Mouse (Mus musculus) midbrain, embryonic 13.5 days (tissue): ENCODE data around the gene Kcnh2. TPM values are rescaled to one million over a fixed set of nuclear protein-coding genes. Genes with fewer than 3 reads are reported as not detected.

Source experiments
- ATAC-seq: fragments of 200-750 bp; cut with Nextera tagmentation; 2 replicates; pipeline ENCODE4 v1.8.0; 2017; ENCODE audit warnings: mild to moderate bottlenecking, moderate TSS enrichment, moderate library complexity
- H3K27ac ChIP-seq: fragments of 300-500 bp; sonication (generic); 2 replicates; pipeline ENCODE4 v1.5.1; 2015; ENCODE audit warnings: inconsistent platforms, mild to moderate bottlenecking, moderate library complexity
- H3K27me3 ChIP-seq: fragments of 300-500 bp; sonication (generic); 2 replicates; pipeline ENCODE4 v1.6.1; 2015; ENCODE audit warnings: mild to moderate bottlenecking, inconsistent platforms
- H3K36me3 ChIP-seq: fragments of 300-500 bp; sonication (generic); 2 replicates; pipeline ENCODE4 v1.6.1; 2015; ENCODE audit warnings: mild to moderate bottlenecking, inconsistent platforms
- H3K4me1 ChIP-seq: fragments of 300-500 bp; sonication (generic); replicated peaks from 2 replicates; pipeline ENCODE4 v1.6.1; 2015; ENCODE audit warnings: inconsistent platforms
- H3K4me2 ChIP-seq: fragments of 300-500 bp; sonication (generic); replicated peaks from 2 replicates; pipeline ENCODE4 v1.6.1; 2015; ENCODE audit warnings: moderate library complexity, mild to moderate bottlenecking, inconsistent platforms
- H3K4me3 ChIP-seq: fragments of 300-500 bp; sonication (generic); replicated peaks from 2 replicates; pipeline ENCODE4 v1.5.1; 2015; ENCODE audit warnings: mild to moderate bottlenecking, inconsistent platforms
- H3K9ac ChIP-seq: fragments of 300-500 bp; sonication (generic); replicated peaks from 2 replicates; pipeline ENCODE4 v1.6.1; 2015; ENCODE audit warnings: mild to moderate bottlenecking, inconsistent platforms
- H3K9me3 ChIP-seq: fragments of 300-500 bp; sonication (generic); 2 replicates; pipeline ENCODE4 v1.6.1; 2016; ENCODE audit warnings: mild to moderate bottlenecking, inconsistent platforms
- WGBS: fragments of 180-500 bp; shearing (Covaris S2); methylation state at CpG from one replicate; pipeline ENCODE4 v1.1.7; 2015; 5-methylcytosine and 5-hydroxymethylcytosine counted together
- polyA plus RNA-seq: library from polyadenylated mRNA; unstranded; fragments of >200 nt; fragmentation: Nextera tagmentation; extraction: Ambion mirVana; gene quantifications from 2 replicates; pipeline ENCODE4 v1.2.1, GENCODE M21; 2015

Kcnh2 gene
- polyA plus RNA-seq, 1 experiment from 2014 or later = 10.3 TPM

DNA sequence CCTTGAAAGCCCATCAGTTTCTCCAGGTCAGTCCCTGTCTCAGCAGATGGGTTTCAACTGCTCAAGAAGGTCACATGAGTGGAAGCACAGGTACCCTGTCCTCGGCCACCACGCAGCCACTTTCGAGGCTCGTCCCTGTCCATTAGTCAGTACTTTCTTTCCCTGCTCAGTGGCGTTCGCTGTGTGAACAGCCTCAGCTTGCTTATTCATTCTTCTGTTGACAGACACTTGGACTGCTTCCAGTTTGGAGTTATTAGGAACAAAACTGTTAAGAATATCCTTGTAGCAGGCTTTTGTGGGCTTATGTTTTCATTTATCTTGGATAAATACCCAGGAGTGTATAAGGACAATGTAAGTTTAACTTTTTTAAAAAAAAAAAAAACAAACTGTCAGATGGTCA lies 22.8 kb upstream of the Kcnh2 start:
- ATAC-seq = no peak
- Histone ChIP-seq H3K4me2 (no peak overlapping the region), H3K9ac (no peak overlapping the region), H3K9me3 (no peaks in the 10 kb centered on the region), H3K4me1 (peaks cover 7% of the 10 kb centered on the region; the same call in 1 of the 2 replicates), H3K36me3 (no peaks in the 10 kb centered on the region), H3K4me3 (no peak overlapping the region), H3K27ac (no peak overlapping the region), H3K27me3 (peaks cover 4% of the 10 kb centered on the region; the same call in 1 of the 2 replicates)
- WGBS = 56% methylated on average over 6 of the region's 6 CpGs

DNA sequence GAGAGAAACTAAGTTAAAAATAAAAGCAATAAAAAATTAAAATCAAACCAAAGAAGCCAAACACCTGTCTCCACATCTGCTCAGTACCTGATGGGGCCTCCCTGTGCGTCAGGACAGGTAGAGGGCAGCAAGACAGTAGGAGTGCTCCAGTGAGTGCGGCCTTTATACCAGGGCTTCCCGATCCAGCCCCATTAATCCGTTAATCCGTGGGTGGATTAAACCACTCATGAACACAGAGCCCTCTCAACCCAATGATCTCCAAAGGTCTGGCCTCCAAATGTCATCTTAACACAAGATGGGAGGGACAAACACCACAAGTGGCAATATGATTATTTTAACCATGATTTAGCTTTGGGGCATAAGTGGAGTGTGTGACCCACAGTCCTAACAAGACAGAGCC lies 22.4 kb upstream of the Kcnh2 start:
- ATAC-seq = no peak
- Histone ChIP-seq H3K4me3 (no peak overlapping the region), H3K9ac (no peak overlapping the region), H3K9me3 (no peaks in the 10 kb centered on the region), H3K4me2 (no peak overlapping the region), H3K27ac (no peak overlapping the region), H3K4me1 (peaks cover 7% of the 10 kb centered on the region; the same call in 1 of the 2 replicates), H3K36me3 (no peaks in the 10 kb centered on the region), H3K27me3 (peaks cover 4% of the 10 kb centered on the region; the same call in 1 of the 2 replicates)
- 43% methylated on average over 5 of the region's 5 CpGs for WGBS

DNA sequence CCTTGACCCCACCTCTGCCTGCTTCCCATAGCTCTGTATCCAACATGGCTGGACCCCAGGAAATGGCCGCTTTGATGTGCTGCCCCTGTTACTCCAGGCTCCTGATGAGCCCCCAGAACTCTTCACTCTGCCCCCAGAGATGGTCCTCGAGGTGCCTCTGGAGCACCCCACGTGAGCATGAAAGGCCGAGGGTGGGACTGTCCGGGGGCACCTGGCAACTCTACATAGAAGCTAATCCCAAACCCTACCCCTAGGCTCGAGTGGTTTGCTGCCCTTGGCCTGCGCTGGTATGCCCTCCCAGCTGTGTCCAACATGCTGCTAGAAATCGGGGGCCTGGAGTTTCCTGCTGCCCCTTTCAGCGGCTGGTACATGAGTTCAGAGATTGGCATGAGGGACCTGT lies 18.4 kb upstream of the Kcnh2 start:
- WGBS = 82% methylated on average over 9 of the region's 9 CpGs
- Histone ChIP-seq H3K4me1 (peaks cover 7% of the 10 kb centered on the region; the same call in 1 of the 2 replicates), H3K36me3 (no peaks in the 10 kb centered on the region), H3K9ac (no peak overlapping the region), H3K4me3 (no peak overlapping the region), H3K4me2 (no peak overlapping the region), H3K27ac (no peak overlapping the region), H3K27me3 (no peaks in the 10 kb centered on the region), H3K9me3 (no peaks in the 10 kb centered on the region)
- no peak for ATAC-seq

DNA sequence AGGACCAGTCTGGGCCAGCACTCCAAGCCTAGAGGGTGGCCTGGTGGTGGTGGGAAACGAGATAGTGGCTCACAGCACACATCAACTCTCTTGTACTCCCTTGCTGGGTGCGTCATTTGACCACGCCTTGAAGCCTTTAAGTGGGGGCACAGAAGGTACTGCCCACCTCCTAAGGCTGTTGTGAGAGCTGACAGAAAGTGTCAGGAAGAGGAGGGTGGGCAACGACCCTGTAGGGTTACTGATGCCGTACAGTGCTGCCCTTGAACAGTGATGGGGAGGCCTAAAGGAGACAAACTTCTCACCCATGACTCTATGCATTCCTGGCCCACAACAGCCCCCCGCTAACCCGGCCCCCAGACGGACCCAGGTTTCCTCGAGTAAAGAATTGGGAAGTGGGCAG lies 15.0 kb upstream of the Kcnh2 start:
- Histone ChIP-seq H3K9me3 (no peaks in the 10 kb centered on the region), H3K27me3 (no peaks in the 10 kb centered on the region), H3K9ac (no peak overlapping the region), H3K36me3 (no peaks in the 10 kb centered on the region), H3K4me3 (no peak overlapping the region), H3K4me2 (no peak overlapping the region), H3K27ac (no peak overlapping the region), H3K4me1 (0 out of 2 replicates have a peak, but pooled peaks cover 6% of the 10 kb centered on the region)
- ATAC-seq = no peak
- 89% methylated on average over 9 of the region's 9 CpGs for WGBS

DNA sequence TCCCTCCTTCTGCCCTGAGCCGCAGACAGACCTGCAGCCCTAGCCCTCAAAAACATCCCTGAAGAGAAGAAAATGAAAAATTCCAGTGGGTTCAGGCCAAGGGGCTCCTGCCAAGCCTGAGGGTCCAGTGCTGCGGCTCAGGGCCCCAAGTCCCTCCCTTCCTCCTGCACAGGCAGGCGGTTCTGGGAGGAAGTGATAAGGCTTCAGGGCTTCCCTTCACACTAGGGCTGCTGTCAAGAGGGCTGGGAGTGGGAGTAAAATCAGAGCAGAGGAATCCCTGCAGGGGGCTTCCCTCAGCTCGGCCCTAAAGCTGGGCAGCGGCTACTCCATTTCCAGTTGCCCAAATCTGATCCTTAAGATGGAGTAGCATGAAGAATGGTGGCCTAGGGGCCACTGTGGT lies 14.1 kb upstream of the Kcnh2 start:
- H3K9me3 ChIP-seq = no peaks in the 10 kb centered on the region
- H3K36me3 ChIP-seq = no peaks in the 10 kb centered on the region
- H3K27me3 ChIP-seq = no peaks in the 10 kb centered on the region
- H3K4me1 ChIP-seq = 0 out of 2 replicates have a peak, but pooled peaks cover 6% of the 10 kb centered on the region
- H3K4me3 ChIP-seq = no peak overlapping the region
- no peak overlapping the region for H3K9ac ChIP-seq
- ATAC-seq = no peak
- WGBS = 50% methylated on average over 5 of the region's 5 CpGs
- no peak overlapping the region for H3K4me2 ChIP-seq
- H3K27ac ChIP-seq = no peak overlapping the region

DNA sequence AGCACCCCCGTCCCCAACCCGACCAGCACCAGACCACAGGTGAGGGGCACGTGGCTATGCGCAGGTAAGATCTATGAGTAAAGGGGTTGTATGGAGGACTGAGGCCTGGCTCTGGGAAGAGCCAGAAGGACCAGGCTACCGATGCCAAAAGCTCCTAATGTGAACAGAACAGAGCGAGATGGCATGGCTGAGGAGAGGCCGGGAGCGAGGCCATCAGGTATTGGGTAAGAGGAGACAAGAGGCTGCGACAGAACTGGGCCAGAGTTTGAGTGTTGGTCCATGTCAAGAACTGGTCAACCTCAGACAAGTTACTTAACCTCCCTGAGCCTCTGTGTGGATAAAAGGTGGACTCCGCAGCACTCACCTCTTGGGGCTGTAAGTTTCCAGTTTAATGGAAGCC lies 13.6 kb upstream of the Kcnh2 start:
- H3K27me3 ChIP-seq = no peaks in the 10 kb centered on the region
- no peak overlapping the region for H3K9ac ChIP-seq
- H3K4me3 ChIP-seq = no peak overlapping the region
- H3K27ac ChIP-seq = no peak overlapping the region
- no peaks in the 10 kb centered on the region for H3K36me3 ChIP-seq
- 83% methylated on average over 10 of the region's 10 CpGs for WGBS
- 0 out of 2 replicates have a peak, but pooled peaks cover 6% of the 10 kb centered on the region for H3K4me1 ChIP-seq
- no peaks in the 10 kb centered on the region for H3K9me3 ChIP-seq
- no peak for ATAC-seq
- no peak overlapping the region for H3K4me2 ChIP-seq

DNA sequence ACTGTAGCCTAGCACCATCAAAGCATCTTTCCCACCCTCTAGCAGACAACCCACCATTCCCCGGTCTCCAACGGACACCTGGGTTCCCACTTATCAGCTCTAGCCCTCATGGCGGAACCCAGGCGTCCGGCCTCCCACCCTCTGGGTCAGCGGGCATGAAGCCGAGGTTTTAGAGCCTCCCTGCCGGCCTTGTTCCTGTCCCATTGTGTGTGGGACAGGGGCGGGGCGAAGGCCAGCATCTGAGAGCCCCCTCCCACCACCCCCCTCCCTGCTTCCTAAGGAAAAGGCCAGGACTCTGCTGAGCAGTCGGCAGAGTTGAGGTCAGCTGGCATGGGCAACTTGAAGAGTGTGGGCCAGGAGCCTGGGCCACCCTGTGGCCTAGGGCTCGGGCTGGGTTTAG lies 13.1 kb upstream of the Kcnh2 start, which contains the start of gene Nos3:
TSS of gene Nos3 (plus strand) at position 303 of the 400 bp plus-strand sequence.
- ATAC-seq = no peak
- Histone ChIP-seq H3K4me3 (no peak within 1 kb of the TSS), H3K36me3 (no peaks in the 10 kb centered on the region), H3K4me1 (0 out of 2 replicates have a peak, but pooled peaks cover 6% of the 10 kb centered on the region), H3K4me2 (no peak within 1 kb of the TSS), H3K27me3 (no peaks in the 10 kb centered on the region), H3K27ac (no peak within 1 kb of the TSS), H3K9me3 (no peaks in the 10 kb centered on the region), H3K9ac (no peak within 1 kb of the TSS)
- WGBS = 30% methylated on average over 12 of the region's 12 CpGs

DNA sequence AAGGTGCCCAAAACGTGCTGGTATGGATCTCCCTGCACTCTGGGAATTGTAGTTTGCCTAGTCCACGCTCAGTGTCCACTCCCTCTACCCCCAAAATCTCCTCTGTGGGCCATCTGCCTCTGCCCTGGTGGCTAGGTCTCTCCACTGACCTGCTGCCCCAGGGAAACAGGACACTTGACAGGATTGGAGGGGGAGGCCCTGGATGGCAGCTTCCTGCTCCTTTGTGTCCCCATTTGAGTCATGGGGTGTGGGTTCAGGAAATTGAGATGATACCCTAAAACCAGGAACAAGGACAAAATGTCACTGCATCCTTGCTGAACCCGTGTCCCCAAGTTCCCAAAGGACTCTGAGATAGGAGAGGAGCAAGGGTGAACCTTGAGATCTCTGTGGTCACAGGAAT lies 12.7 kb upstream of the Kcnh2 start:
- Histone ChIP-seq H3K9me3 (no peaks in the 10 kb centered on the region), H3K9ac (no peak overlapping the region)
- 50% methylated on average over 3 of the region's 3 CpGs for WGBS

DNA sequence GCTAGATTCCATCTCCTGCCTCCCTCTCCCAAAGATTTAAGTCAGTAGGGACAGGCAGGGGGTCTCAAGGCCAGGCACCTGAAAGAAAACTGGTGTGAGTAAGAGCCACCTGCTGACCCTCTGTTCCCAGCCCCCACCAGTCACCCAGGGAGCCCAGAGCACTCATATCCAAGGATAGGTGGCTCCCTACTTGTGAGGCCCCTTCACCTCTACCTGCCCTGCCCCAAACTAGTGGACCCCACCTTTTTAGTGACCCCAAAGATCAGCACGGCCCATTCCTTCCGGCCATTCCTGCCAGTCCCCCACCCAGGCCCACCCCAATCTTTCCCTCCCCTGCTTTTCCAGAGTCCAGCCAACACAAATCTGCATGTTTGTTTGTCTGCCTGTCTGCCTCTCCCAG lies 12.1 kb upstream of the Kcnh2 start:
- Histone ChIP-seq H3K27me3 (no peaks in the 10 kb centered on the region), H3K4me1 (peaks cover 6% of the 10 kb centered on the region; the same call in 1 of the 2 replicates), H3K4me3 (no peak overlapping the region), H3K27ac (no peak overlapping the region), H3K9ac (no peak overlapping the region), H3K4me2 (no peak overlapping the region), H3K36me3 (no peaks in the 10 kb centered on the region), H3K9me3 (no peaks in the 10 kb centered on the region)
- ATAC-seq = no peak
- WGBS = 70% methylated on average over 2 of the region's 2 CpGs

More for the DNA sequence above, 12.7 kb upstream of the Kcnh2 start:
- ATAC-seq = no peak
- Histone ChIP-seq H3K4me2 (no peak overlapping the region), H3K27ac (no peak overlapping the region), H3K4me1 (peaks cover 6% of the 10 kb centered on the region; the same call in 1 of the 2 replicates), H3K36me3 (no peaks in the 10 kb centered on the region), H3K27me3 (no peaks in the 10 kb centered on the region), H3K4me3 (no peak overlapping the region)

DNA sequence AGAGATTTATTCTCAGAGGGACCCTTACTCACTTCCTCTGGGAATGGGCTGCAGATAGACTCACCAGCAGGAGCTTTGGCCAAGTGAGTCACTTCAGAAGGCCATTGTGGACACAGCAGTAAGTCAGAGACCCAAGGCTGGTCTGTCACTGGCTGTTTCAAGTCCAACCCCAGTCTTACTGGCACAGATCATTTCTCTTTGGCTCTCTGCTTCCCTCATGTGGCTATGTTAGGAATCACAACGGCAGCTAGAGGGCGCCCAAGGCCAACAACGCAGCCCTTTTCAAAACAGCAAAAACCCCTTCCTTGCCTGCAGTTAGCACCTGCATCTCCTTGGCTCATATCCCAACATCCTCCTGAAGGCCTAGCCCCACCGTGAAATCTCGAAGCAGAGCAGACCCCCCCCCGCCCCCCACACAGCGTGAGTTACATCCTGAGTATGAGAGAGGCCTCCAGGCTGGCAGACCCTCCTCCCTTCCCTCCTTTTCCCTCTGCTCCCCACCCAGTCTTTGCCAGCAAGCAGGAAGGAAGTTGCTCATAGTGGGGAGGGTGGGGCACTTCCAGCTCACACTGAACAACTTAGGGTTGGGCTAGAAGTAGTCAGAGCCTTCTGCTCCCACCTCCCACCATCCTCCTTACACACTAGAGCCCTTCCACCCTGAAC lies 9.5 kb upstream of the Kcnh2 start:
- H3K4me1 ChIP-seq = peaks cover 9% of the 10 kb centered on the region; the same call in 1 of the 2 replicates
- H3K4me3 ChIP-seq = no peak overlapping the region
- peak overlapping the region; percentile 15; the same call in 1 of the 2 replicates for H3K27ac ChIP-seq
- WGBS = 0% methylated on average over 7 of the region's 7 CpGs
- no peaks in the 10 kb centered on the region for H3K9me3 ChIP-seq
- no peaks in the 10 kb centered on the region for H3K27me3 ChIP-seq
- no peak overlapping the region for H3K4me2 ChIP-seq
- ATAC-seq = peak; percentile 75
- H3K9ac ChIP-seq = no peak overlapping the region
- no peaks in the 10 kb centered on the region for H3K36me3 ChIP-seq

DNA sequence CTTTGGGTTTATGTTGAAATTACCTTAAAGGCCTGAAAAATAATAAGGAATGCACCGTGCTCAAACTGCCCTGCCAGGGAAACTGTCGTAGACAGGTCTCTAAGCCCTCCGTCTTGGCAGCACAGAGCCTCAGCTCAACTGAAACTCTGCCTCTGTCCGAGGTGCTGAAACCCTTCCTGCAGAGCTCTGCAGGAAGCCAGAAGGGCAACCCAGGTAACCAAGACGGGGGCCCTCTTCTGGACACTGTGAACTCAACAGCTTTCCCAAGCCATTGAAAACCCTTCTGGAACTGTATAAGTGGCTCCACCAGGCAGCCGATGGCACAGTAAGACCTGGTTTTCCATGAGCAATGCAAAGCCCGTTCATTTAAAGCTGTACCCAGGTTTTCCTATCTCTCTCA lies 6.1 kb upstream of the Kcnh2 start:
- Histone ChIP-seq H3K9me3 (no peaks in the 10 kb centered on the region), H3K27ac (no peak overlapping the region), H3K4me2 (no peak overlapping the region), H3K9ac (no peak overlapping the region), H3K27me3 (no peaks in the 10 kb centered on the region), H3K36me3 (no peaks in the 10 kb centered on the region), H3K4me1 (peaks cover 20% of the 10 kb centered on the region), H3K4me3 (no peak overlapping the region)
- ATAC-seq = no peak
- WGBS = 13% methylated on average over 7 of the region's 7 CpGs

DNA sequence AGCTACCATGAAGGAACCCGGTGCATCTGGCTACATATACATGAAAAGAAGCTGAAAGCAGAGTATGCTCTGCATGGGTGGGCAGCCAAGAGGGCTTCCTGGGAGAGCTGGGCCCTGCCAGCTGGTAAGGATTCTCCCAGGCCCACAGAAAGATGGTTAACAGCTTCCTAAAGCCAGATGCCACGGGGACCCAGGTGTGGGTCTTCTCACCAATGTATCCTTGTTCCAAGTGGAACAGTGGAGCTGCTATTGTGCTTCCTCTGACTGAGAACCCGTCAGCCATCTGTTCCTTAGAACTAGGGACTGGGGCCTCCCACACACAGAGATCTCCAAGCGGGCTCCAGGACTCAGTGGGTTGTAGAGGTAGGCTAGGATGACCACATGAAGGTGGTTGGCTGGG lies 5.4 kb upstream of the Kcnh2 start:
- Histone ChIP-seq H3K36me3 (no peaks in the 10 kb centered on the region), H3K4me3 (no peak overlapping the region), H3K27ac (no peak overlapping the region), H3K4me1 (peaks cover 27% of the 10 kb centered on the region), H3K27me3 (no peaks in the 10 kb centered on the region), H3K9ac (no peak overlapping the region), H3K9me3 (no peaks in the 10 kb centered on the region), H3K4me2 (no peak overlapping the region)
- WGBS = 52% methylated on average over 4 of the region's 4 CpGs
- no peak for ATAC-seq
